Mouse (Mus musculus) lung, postnatal 0 days (tissue): ENCODE data around the gene Hmgcs1. TPM values are rescaled to one million over a fixed set of nuclear protein-coding genes. Genes with fewer than 3 reads are reported as not detected.

Experiments used
- ATAC-seq: fragments of 200-750 bp; cut with Nextera tagmentation; 2 replicates; pipeline ENCODE4 v1.8.0; 2017; ENCODE audit warnings: moderate library complexity
- DNase-seq: peaks from one replicate; pipeline ENCODE4 v3.0.0-alpha.2; 2016; ENCODE audit warnings: low spot score
- H3K27ac ChIP-seq: fragments of 300-500 bp; sonication (generic); 2 replicates; pipeline ENCODE4 v1.5.1; 2014; ENCODE audit warnings: antibody characterized with exemption, mild to moderate bottlenecking, low read length, mixed read lengths
- H3K27me3 ChIP-seq: fragments of 300-500 bp; sonication (generic); replicated peaks from 2 replicates; pipeline ENCODE4 v1.6.1; 2014; ENCODE audit warnings: low read length, mixed read lengths; ENCODE audit not compliant: insufficient read depth
- H3K36me3 ChIP-seq: fragments of 300-500 bp; sonication (generic); 2 replicates; pipeline ENCODE4 v1.6.1; 2014; ENCODE audit warnings: low read length, mixed read lengths; ENCODE audit not compliant: insufficient read depth
- H3K4me1 ChIP-seq: fragments of 300-500 bp; sonication (generic); 2 replicates; pipeline ENCODE4 v1.6.1; 2014; ENCODE audit warnings: antibody characterized with exemption, low read depth, low read length, mixed read lengths; ENCODE audit not compliant: insufficient read depth
- H3K4me2 ChIP-seq: fragments of 300-500 bp; sonication (generic); replicated peaks from 2 replicates; pipeline ENCODE4 v1.6.1; 2014; ENCODE audit warnings: low read depth, mild to moderate bottlenecking, low read length, moderate library complexity, mixed read lengths
- H3K4me3 ChIP-seq: fragments of 300-500 bp; sonication (generic); 2 replicates; pipeline ENCODE4 v1.5.1; 2014; ENCODE audit warnings: low read depth, low read length
- H3K9ac ChIP-seq: fragments of 300-500 bp; sonication (generic); replicated peaks from 2 replicates; pipeline ENCODE4 v1.6.1; 2014; ENCODE audit warnings: low read depth, mild to moderate bottlenecking
- H3K9me3 ChIP-seq: fragments of 300-500 bp; sonication (generic); 2 replicates; pipeline ENCODE4 v1.6.1; 2016; ENCODE audit warnings: low read length, mixed read lengths
- CTCF ChIP-seq: IDR thresholded peaks from 2 replicates; pipeline ENCODE4 v1.5.1; 2016; ENCODE audit warnings: antibody characterized with exemption, mild to moderate bottlenecking
- EP300 ChIP-seq: IDR thresholded peaks from 2 replicates; pipeline ENCODE4 v1.6.1; 2016; ENCODE audit warnings: antibody characterized with exemption, mild to moderate bottlenecking, control low read depth
- WGBS: fragments of 180-500 bp; shearing (Covaris S2); extraction: QIAGEN DNeasy Blood & Tissue Kit; methylation state at CpG from one replicate; pipeline ENCODE4 v1.1.7; 2014; 5-methylcytosine and 5-hydroxymethylcytosine counted together
- polyA plus RNA-seq: library from polyadenylated mRNA; unstranded; fragments of >200 nt; fragmentation: Nextera tagmentation; extraction: Ambion mirVana; gene quantifications from 2 replicates; pipeline ENCODE4 v1.2.1, GENCODE M21; 2015

The Hmgcs1 gene
- polyA plus RNA-seq, 1 experiment from 2014 or later = 95.4 TPM

DNA sequence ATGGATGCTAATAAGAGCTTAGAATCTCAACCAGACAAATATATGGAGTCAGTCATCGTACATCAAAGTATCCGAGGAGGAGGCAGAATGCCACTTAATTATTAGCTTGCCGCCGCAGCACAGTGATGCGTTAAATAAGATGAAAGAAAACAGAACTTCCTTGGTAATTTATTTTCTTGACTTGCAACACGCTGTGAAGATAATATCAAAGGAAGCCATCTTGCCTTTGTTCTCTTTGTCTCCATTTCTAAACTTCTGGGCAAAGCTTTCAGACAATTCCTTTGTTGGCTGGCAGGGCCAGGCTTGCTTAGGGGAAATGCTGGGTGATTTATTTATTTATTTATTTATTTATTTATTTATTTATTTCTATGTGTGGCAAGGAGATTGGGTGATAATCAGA lies 41.3 kb downstream of the Hmgcs1 start:
- Histone ChIP-seq H3K36me3 (no peaks in the 10 kb centered on the region), H3K9ac (no peak overlapping the region), H3K4me3 (no peak overlapping the region), H3K4me2 (no peak overlapping the region), H3K27me3 (no peaks in the 10 kb centered on the region), H3K9me3 (no peaks in the 10 kb centered on the region), H3K27ac (no peak overlapping the region), H3K4me1 (no peaks in the 10 kb centered on the region)
- TF ChIP-seq CTCF (no peak), EP300 (no peak)
- DNase-seq (no peak), ATAC-seq (no peak)
- WGBS = 69% methylated on average over 6 of the region's 6 CpGs

DNA sequence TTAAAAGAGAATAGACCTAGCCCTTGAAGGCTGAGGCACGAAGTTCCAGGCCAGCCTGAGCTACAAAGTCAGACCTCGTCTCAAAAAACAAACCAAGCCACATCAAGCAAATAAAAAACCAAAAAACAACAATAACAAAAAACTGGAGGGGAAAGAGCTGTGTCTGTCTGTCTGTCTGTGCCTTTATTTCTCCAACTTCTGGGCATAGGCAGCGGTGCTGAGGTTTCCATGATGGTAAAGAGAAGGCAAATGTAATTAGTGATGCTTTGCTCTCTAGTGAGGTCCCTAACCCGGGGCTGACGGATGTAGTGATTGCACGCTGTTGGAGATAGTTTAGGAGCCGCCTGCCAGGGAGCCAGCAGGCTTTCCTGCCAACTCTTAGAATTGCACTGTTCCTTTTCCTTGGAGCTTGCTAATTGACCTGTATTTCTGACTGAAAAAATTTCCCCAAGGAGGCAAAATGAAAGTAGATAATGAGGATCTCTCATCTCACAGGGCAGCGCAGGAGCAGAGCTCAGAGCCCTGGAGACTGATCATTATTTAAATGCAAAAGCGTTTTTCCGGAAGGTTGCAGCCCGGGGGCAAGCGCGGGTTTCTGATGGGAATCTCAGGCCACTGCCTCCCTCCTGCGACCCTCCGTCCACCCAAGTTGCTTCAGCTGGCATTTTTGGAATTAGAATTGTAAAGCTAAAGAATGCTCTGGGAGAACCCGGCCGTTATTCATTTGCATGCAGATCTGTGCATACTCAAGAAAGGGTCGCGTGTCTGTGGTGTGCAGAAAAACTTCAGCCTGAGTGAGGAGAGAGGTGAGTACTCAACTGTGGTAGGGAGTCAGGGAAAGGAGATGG lies 51.4 kb downstream of the Hmgcs1 start:
- Histone ChIP-seq H3K4me2 (peak overlapping the region; percentile 50), H3K9ac (no peak overlapping the region), H3K27ac (no peak overlapping the region), H3K36me3 (no peaks in the 10 kb centered on the region), H3K9me3 (no peaks in the 10 kb centered on the region), H3K27me3 (no peaks in the 10 kb centered on the region), H3K4me1 (no peaks in the 10 kb centered on the region), H3K4me3 (0 out of 2 replicates have a peak overlapping the region, but pooled peaks have one; percentile 1)
- 14% methylated on average over 19 of the region's 19 CpGs for WGBS
- no peak for DNase-seq
- no peak for TF ChIP-seq CTCF
- TF ChIP-seq EP300 = no peak
- no peak for ATAC-seq

DNA sequence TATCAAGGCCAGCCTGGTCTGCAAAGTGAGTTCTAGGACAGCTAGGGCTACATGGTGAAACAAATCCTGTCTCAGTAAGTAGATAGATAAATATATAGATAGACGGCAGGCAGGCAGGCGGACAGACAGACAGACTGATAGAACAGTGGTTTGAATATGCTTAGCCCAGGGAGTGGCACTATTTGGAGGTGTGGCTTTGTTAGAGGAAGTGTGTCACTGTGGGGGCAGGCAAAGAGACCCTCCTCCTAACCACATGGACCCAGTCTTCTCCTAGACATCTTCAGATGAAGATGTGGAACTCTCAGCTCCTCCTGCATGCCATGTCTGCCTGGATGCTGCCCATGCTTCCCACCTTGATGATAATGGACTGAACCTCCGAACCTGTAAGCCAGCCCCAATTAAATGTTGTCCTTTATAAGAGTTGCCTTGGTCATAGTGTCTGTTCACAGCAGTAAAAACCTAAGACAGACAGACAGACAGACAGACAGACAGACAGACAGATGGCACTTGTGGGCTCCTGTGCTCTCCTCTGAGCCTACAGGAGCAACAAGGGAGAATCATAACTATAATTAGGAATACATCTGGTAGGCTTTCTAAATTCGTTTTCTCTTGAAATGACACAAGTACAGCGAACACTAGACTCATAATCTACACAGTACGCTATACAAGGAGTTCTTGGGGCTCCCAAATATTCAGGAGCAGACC lies 52.7 kb downstream of the Hmgcs1 start:
- Histone ChIP-seq H3K9ac (no peak overlapping the region), H3K36me3 (no peaks in the 10 kb centered on the region), H3K27me3 (no peaks in the 10 kb centered on the region), H3K4me1 (no peaks in the 10 kb centered on the region), H3K27ac (no peak overlapping the region), H3K4me2 (no peak overlapping the region), H3K4me3 (no peak overlapping the region), H3K9me3 (no peaks in the 10 kb centered on the region)
- no peak for ATAC-seq
- 83% methylated on average over 6 of the region's 6 CpGs for WGBS
- TF ChIP-seq EP300 (no peak), CTCF (no peak)
- DNase-seq = no peak

DNA sequence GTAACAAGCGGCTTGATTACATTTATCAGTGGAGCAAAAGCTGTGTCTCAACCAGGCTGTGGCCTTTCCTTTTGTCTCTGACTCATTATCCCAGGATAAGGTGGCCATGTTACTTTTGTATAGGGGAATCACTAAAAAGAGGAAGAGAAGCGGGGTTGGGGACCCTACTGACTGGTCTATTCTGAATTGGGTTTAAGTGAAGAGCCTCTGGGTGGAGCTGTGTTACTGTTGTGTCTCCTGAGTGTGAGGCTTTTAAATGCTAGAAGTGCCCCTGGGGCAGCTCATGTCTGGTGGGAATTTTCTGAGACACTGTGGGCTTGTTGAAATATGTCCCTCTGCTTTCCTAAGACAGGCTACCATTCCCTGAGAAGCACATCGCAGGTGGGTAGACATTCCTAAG lies 53.3 kb downstream of the Hmgcs1 start:
- TF ChIP-seq EP300 (no peak), CTCF (no peak)
- Histone ChIP-seq H3K4me2 (no peak overlapping the region), H3K27ac (no peak overlapping the region), H3K4me1 (no peaks in the 10 kb centered on the region), H3K9me3 (no peaks in the 10 kb centered on the region), H3K4me3 (no peak overlapping the region), H3K36me3 (no peaks in the 10 kb centered on the region), H3K27me3 (no peaks in the 10 kb centered on the region), H3K9ac (no peak overlapping the region)
- ATAC-seq = no peak
- 72% methylated on average over 3 of the region's 3 CpGs for WGBS
- DNase-seq = no peak

DNA sequence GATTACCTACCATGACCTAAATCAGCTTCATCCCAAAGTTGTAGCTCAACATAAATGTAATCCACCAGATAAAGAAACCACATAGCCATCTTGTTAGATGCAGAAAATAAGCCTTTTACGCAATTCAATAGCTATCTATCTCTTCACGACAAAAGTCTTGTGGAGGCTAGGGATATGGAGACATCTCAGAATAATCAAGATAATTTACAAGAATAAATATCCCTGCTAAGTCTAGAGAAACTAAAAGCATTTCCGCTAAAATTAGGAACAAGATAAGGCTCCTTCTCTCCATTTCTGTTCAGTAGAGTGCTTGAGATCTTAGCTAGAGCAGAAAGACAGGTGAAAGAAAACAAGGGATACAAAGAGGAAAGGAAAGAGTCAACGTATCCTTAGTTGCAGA lies 56.8 kb downstream of the Hmgcs1 start:
- Histone ChIP-seq H3K4me3 (no peak overlapping the region), H3K9ac (no peak overlapping the region), H3K27ac (no peak overlapping the region), H3K4me1 (no peaks in the 10 kb centered on the region), H3K36me3 (no peaks in the 10 kb centered on the region), H3K27me3 (no peaks in the 10 kb centered on the region), H3K4me2 (no peak overlapping the region), H3K9me3 (no peaks in the 10 kb centered on the region)
- DNase-seq = no peak
- TF ChIP-seq EP300 (no peak), CTCF (no peak)
- 81% methylated on average over 4 of the region's 4 CpGs for WGBS
- ATAC-seq = no peak

DNA sequence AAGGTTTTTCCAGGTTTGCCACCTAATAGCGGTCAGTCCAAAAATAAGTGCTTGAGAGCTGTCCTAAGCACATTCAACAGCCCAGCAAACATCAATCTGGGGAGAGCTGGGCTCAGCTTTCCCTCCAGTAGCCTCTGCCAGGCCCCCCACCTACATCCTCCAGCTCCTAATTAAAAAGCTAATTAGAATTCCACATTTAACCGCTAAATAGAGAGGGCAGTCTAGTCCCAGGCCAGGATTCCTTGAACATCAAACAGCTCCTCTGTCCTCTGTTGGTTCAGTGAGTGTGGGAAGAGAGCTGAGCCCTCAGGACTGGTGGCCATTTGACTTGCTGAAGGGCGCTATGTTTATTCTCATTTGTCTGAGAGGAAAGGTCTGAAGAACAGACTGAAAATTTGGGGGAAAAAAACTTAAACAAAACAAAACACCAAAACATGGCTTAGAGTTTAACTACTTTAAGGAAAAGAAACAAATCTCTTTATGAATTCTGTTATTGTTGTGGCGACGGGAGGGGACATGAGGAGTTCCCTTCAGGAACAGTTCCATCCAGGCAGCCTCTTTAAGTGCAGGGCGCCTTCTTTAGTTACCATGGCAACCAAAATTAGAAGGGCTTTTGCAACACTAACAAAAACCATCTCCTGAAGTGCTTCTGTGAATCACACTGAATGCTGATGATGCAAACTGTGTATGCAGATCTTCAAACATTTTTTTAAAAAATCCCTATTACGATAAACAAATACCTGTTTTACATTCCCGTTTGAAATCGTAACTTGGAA lies 63.9 kb downstream of the Hmgcs1 start:
- Histone ChIP-seq H3K4me3 (no peak overlapping the region), H3K4me2 (no peak overlapping the region), H3K9ac (no peak overlapping the region), H3K9me3 (no peaks in the 10 kb centered on the region), H3K36me3 (no peaks in the 10 kb centered on the region), H3K4me1 (peaks cover 6% of the 10 kb centered on the region; the same call in 1 of the 2 replicates), H3K27ac (no peak overlapping the region), H3K27me3 (no peaks in the 10 kb centered on the region)
- DNase-seq (peak; percentile 61), ATAC-seq (no peak)
- 60% methylated on average over 9 of the region's 9 CpGs for WGBS
- TF ChIP-seq EP300 = no peak
- no peak for TF ChIP-seq CTCF
